Mouse (Mus musculus) heart, embryonic 12.5 days (tissue): ENCODE measurements around the gene Krt79. TPM values are rescaled to one million over a fixed set of nuclear protein-coding genes. Genes with fewer than 3 reads are reported as not detected.

Experiments used
- ATAC-seq: fragments of 200-750 bp; cut with Nextera tagmentation; 2 replicates; pipeline ENCODE4 v1.8.0; 2017; ENCODE audit warnings: moderate TSS enrichment, moderate library complexity; ENCODE audit not compliant: insufficient number of reproducible peaks, low FRiP score
- H3K27ac ChIP-seq: fragments of 300-500 bp; sonication (generic); 2 replicates; pipeline ENCODE4 v1.5.1; 2016; ENCODE audit warnings: mild to moderate bottlenecking, moderate library complexity; ENCODE audit not compliant: poor library complexity, severe bottlenecking
- H3K27me3 ChIP-seq: fragments of 300-500 bp; sonication (generic); replicated peaks from 2 replicates; pipeline ENCODE4 v1.6.1; 2016; ENCODE audit warnings: mild to moderate bottlenecking, moderate library complexity
- H3K36me3 ChIP-seq: fragments of 300-500 bp; sonication (generic); 2 replicates; pipeline ENCODE4 v1.6.1; 2016; ENCODE audit warnings: mild to moderate bottlenecking, moderate library complexity
- H3K4me1 ChIP-seq: fragments of 300-500 bp; sonication (generic); replicated peaks from 2 replicates; pipeline ENCODE4 v1.6.1; 2016; ENCODE audit warnings: mild to moderate bottlenecking
- H3K4me2 ChIP-seq: fragments of 300-500 bp; sonication (generic); 2 replicates; pipeline ENCODE4 v1.6.1; 2016; ENCODE audit warnings: mild to moderate bottlenecking, moderate library complexity
- H3K4me3 ChIP-seq: fragments of 300-500 bp; sonication (generic); 2 replicates; pipeline ENCODE4 v1.5.1; 2016; ENCODE audit warnings: mild to moderate bottlenecking
- H3K9ac ChIP-seq: fragments of 300-500 bp; sonication (generic); 2 replicates; pipeline ENCODE4 v1.6.1; 2016; ENCODE audit warnings: mild to moderate bottlenecking, moderate library complexity
- H3K9me3 ChIP-seq: fragments of 300-500 bp; sonication (generic); replicated peaks from 2 replicates; pipeline ENCODE4 v1.6.1; 2016; ENCODE audit warnings: mild to moderate bottlenecking, moderate library complexity
- WGBS: fragments of 180-500 bp; shearing (Covaris S2); methylation state at CpG from one replicate; pipeline ENCODE4 v1.1.7; 2016; 5-methylcytosine and 5-hydroxymethylcytosine counted together
- polyA plus RNA-seq: library from polyadenylated mRNA; unstranded; fragments of >200 nt; fragmentation: Nextera tagmentation; extraction: Ambion mirVana; gene quantifications from 2 replicates; pipeline ENCODE4 v1.2.1, GENCODE M21; 2016

Gene Krt79
- polyA plus RNA-seq, 1 experiment from 2014 or later, result 1.6 TPM

DNA sequence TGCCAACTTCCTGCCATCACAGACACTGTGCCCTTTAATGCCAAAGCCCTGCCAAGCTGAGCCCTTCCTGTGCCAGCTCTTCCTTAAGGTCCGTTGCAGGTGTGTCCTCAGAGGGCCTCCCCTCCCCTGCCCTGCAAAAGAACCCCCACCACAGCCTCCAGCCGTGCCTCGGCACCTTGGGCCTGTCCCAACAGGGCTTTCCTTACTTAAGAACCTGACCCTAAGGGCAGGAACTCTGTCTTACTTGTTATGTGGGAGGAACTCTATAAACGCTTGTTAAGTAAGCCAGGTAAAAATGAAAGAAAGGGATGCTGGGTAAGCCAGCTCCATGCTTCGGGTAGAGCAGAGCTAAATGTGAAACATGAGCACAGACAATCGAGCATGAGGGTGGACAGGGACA, 7.1 kb downstream of the Krt79 start:
- Histone ChIP-seq H3K36me3 (no peaks in the 10 kb centered on the region), H3K4me1 (peaks cover 19% of the 10 kb centered on the region), H3K27me3 (peaks cover 46% of the 10 kb centered on the region), H3K4me2 (no peak overlapping the region), H3K4me3 (no peak overlapping the region), H3K9me3 (no peaks in the 10 kb centered on the region), H3K9ac (no peak overlapping the region), H3K27ac (no peak overlapping the region)
- no peak for ATAC-seq
- WGBS, result 70% methylated on average over 6 of the region's 6 CpGs

GRCm38 (mm10) chr15:101929666-101930065, 10.5 kb downstream of the Krt79 start:
- H3K27me3 ChIP-seq, result peaks cover 46% of the 10 kb centered on the region
- H3K27ac ChIP-seq, result no peak overlapping the region
- H3K36me3 ChIP-seq, result no peaks in the 10 kb centered on the region
- H3K9ac ChIP-seq, result peak overlapping the region; percentile 31
- H3K4me2 ChIP-seq, result peak overlapping the region; percentile 67
- no peaks in the 10 kb centered on the region for H3K9me3 ChIP-seq
- under 1% methylated on average over 17 of the region's 17 CpGs for WGBS
- peaks cover 19% of the 10 kb centered on the region for H3K4me1 ChIP-seq
- H3K4me3 ChIP-seq, result peak overlapping the region; percentile 39
- ATAC-seq, result no peak

- H3K27me3 ChIP-seq, result peaks cover 51% of the 10 kb centered on the region
- H3K4me3 ChIP-seq, result peak overlapping the region; percentile 39; the same call in 1 of the 2 replicates
- WGBS, result 11% methylated on average over 9 of the region's 9 CpGs
- peak overlapping the region; percentile 67 for H3K4me2 ChIP-seq
- H3K9me3 ChIP-seq, result no peaks in the 10 kb centered on the region
- no peak overlapping the region for H3K9ac ChIP-seq
- ATAC-seq, result no peak
- H3K36me3 ChIP-seq, result no peaks in the 10 kb centered on the region
- H3K4me1 ChIP-seq, result peaks cover 19% of the 10 kb centered on the region
- H3K27ac ChIP-seq, result no peak overlapping the region
These were observed 11.0 kb downstream of the Krt79 start for GRCm38 (mm10) chr15:101929087-101929486.

DNA sequence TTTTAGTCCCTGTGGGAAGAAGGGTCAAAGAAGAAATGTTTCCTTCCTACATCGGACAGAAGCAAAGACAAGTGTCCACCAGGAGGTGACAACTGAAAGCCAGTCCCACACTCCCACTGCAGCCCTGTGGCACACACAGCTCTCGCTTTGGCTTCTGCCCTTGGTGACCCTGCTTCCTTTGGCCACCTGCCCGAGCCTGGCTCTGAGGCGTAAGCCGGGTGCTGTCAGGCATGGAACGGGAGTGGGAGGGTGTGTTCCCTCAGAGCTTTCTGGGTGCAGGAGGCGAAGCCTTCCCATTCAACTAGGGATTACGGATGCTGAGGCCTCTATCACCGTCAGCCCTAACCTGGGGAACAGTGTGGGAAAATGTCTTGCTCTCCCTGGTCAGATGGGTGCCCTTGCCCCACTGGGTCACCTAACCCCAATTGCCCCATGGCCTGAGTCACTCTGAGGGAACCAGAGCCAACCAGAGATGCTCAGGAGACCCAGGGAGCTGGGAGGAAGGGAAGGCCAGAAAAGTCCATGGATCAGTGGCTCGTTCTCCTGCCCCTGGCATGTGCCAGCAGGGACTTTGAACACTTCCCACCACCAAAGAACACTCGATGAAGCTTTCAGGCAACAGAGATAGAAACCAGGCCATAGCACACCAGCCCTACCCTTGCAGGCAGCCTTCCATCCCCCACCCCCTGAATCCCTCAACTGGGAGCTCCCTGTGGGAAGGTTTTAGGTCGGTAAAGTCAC, 12.6 kb downstream of the Krt79 start:
- H3K27ac ChIP-seq, result no peak overlapping the region
- H3K36me3 ChIP-seq, result no peaks in the 10 kb centered on the region
- no peaks in the 10 kb centered on the region for H3K9me3 ChIP-seq
- peaks cover 48% of the 10 kb centered on the region for H3K27me3 ChIP-seq
- no peak overlapping the region for H3K4me2 ChIP-seq
- ATAC-seq, result 0 out of 2 replicates have a peak, but pooled peaks have one; percentile 17
- H3K4me1 ChIP-seq, result peaks cover 19% of the 10 kb centered on the region
- H3K4me3 ChIP-seq, result no peak overlapping the region
- 69% methylated on average over 12 of the region's 12 CpGs for WGBS
- no peak overlapping the region for H3K9ac ChIP-seq

DNA sequence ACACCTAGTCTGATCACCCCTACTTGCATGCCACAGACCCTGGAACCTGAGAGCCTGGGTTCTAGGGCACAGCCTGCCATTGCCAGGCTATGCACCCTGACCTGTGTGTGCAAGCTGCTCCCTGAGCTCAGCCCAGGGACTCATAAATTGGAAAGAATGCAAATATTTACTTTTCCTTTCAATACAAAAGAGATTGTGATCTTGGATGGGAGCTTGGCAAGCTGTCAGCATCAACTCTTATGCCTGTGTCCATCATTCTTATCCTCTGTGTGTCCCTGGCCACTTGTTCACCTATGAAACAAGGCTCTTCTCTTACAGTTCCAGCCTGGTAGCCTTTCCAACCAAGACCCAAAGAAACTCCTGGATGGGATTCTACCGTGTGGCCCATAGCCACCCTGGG, 15.1 kb downstream of the Krt79 start:
- Histone ChIP-seq H3K27me3 (peaks cover 24% of the 10 kb centered on the region), H3K4me3 (no peak overlapping the region), H3K9ac (no peak overlapping the region), H3K9me3 (no peaks in the 10 kb centered on the region), H3K36me3 (no peaks in the 10 kb centered on the region), H3K4me2 (no peak overlapping the region), H3K4me1 (peaks cover 11% of the 10 kb centered on the region), H3K27ac (no peak overlapping the region)
- 83% methylated on average over 1 of the region's 1 CpGs for WGBS
- no peak for ATAC-seq

DNA sequence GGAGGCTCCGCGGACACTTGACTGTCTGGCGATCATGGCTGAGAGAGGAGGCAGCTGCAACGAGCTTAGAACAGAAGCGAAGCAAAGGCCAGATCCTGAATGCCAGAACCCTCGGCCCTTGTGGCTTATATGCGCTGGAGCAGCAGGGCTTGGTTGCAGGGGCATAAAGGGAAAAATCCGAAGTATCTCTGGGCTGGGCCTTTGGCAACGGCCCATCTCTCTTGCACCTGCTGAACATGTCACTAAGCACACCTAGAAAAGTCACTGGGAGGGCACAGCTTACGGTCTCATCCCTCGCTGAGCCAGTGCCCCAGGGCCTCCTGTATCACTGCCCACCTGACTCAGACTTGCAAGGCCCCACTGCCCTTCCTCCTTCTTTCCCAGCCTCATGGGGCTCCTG, 15.5 kb downstream of the Krt79 start, which contains the start of gene Krt4:
TSS of gene Krt4 (minus strand) at position 101 of the 400 bp plus-strand sequence.
- Histone ChIP-seq H3K27ac (no peak within 1 kb of the TSS), H3K36me3 (no peaks in the 10 kb centered on the region), H3K9ac (no peak within 1 kb of the TSS), H3K4me2 (no peak within 1 kb of the TSS), H3K4me3 (no peak within 1 kb of the TSS), H3K27me3 (peaks cover 24% of the 10 kb centered on the region), H3K4me1 (peaks cover 7% of the 10 kb centered on the region), H3K9me3 (no peaks in the 10 kb centered on the region)
- no peak for ATAC-seq
- 67% methylated on average over 11 of the region's 11 CpGs for WGBS

DNA sequence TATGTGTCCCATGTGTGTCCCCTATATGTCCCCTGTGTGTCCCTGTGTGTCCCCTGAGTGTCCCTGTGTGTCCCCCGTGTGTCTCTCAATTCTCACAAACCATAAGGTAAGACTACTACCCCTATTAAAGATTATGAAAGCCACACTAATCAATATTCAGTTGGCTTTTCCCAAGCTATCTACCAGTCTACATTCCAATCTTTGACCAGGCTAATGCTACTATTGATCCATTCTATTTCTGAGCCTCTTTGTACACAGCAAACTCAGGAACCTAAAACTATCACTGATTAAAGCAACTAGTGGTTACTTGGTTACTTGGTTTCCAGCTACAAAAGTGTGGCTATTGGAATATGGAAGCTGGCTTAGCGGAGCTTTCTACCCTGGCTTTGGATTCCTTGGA, 17.8 kb downstream of the Krt79 start:
- no peak for ATAC-seq
- no peak overlapping the region for H3K4me2 ChIP-seq
- H3K9ac ChIP-seq, result no peak overlapping the region
- peaks cover 11% of the 10 kb centered on the region; the same call in 1 of the 2 replicates for H3K27me3 ChIP-seq
- H3K9me3 ChIP-seq, result no peaks in the 10 kb centered on the region
- no peaks in the 10 kb centered on the region for H3K36me3 ChIP-seq
- H3K4me3 ChIP-seq, result no peak overlapping the region
- 79% methylated on average over 2 of the region's 2 CpGs for WGBS
- no peaks in the 10 kb centered on the region for H3K4me1 ChIP-seq
- H3K27ac ChIP-seq, result no peak overlapping the region

GRCm38 (mm10) chr15:101916072-101916471, 24.1 kb downstream of the Krt79 start:
- Histone ChIP-seq H3K4me2 (no peak overlapping the region), H3K9ac (no peak overlapping the region), H3K9me3 (no peaks in the 10 kb centered on the region), H3K27me3 (no peaks in the 10 kb centered on the region; the same call in 1 of the 2 replicates), H3K27ac (no peak overlapping the region), H3K4me1 (no peaks in the 10 kb centered on the region), H3K4me3 (no peak overlapping the region), H3K36me3 (no peaks in the 10 kb centered on the region)
- no peak for ATAC-seq
- WGBS, result 61% methylated on average over 2 of the region's 2 CpGs

DNA sequence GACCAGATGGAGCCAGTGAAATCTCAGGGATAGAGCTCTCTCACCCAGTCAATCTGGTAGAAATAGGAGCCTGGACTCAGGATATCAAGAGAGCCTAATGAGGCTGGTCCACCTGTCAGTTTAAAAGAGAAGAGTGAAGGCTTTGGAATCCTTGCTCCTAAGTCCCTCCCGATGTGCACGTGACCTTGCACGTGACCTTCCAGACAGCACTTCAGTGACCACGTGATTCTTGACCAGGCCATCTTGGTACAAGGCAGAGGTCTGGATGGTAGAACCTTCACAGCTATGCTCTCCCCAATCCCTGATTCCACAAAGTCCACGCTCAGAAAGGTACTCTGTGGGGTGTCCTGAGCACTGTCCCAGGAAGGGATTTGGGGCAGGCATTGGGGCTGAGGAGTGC, 35.3 kb downstream of the Krt79 start:
- WGBS, result 81% methylated on average over 5 of the region's 5 CpGs
- H3K27me3 ChIP-seq, result peaks cover 8% of the 10 kb centered on the region; the same call in 1 of the 2 replicates
- no peaks in the 10 kb centered on the region for H3K4me1 ChIP-seq
- no peak overlapping the region for H3K4me3 ChIP-seq
- H3K27ac ChIP-seq, result no peak overlapping the region
- H3K9ac ChIP-seq, result no peak overlapping the region
- H3K4me2 ChIP-seq, result no peak overlapping the region
- H3K9me3 ChIP-seq, result peaks cover 6% of the 10 kb centered on the region; the same call in 1 of the 2 replicates
- ATAC-seq, result no peak
- H3K36me3 ChIP-seq, result no peaks in the 10 kb centered on the region

DNA sequence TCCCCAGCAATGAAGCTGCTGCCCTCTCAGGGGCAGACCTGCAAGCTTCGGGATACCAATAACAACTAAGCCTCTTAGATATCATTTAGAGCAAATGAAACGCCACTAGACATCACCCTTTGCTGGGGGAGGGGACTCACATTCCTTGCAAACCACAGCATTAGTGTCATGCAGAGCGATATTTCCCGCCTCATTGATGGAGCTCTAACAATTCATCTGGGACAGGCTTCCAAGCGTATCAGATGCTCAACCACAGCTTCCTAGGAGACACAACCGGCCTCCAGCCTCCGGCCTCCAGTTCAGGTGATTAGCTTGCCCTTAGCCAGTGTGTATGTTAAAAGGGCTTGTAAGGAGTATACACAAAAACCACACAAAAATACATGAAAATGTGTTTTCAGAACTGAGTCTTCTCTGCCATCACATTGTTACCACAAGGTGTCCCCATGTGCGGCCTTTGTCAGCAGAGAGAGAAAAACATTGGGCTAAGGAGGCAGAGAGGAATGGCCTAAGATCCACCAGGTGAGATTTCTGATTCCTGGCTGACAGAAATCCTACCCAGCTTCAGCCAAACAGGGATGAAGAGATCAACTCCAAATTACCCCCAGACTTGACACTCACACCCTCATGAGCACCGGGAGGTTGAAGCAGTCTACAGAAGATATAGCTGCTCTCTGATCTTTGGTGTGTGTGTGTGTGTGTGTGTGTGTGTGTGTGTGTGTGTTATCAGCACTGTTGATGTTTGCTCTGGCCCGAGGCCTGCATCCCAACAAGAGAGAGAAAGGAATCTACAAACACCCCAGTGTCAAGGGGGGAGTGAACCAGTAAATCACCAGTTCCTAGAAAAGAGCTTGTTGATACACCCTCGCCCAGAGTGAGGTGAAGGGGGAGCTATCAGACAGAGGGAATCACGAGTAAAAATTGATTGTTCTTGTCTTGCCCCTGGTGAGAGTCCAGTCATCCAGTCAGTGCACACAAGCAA, 37.7 kb downstream of the Krt79 start:
- 50% methylated on average over 12 of the region's 12 CpGs for WGBS
- H3K4me2 ChIP-seq, result no peak overlapping the region
- H3K9ac ChIP-seq, result no peak overlapping the region
- H3K27ac ChIP-seq, result no peak overlapping the region
- H3K36me3 ChIP-seq, result no peaks in the 10 kb centered on the region
- H3K9me3 ChIP-seq, result no peaks in the 10 kb centered on the region
- H3K4me1 ChIP-seq, result no peaks in the 10 kb centered on the region
- no peak for ATAC-seq
- no peak overlapping the region for H3K4me3 ChIP-seq
- no peaks in the 10 kb centered on the region for H3K27me3 ChIP-seq

- no peaks in the 10 kb centered on the region for H3K9me3 ChIP-seq
- H3K27ac ChIP-seq, result no peak overlapping the region
- no peak overlapping the region for H3K4me2 ChIP-seq
- no peak overlapping the region for H3K9ac ChIP-seq
- WGBS, result 77% methylated on average over 4 of the region's 4 CpGs
- no peaks in the 10 kb centered on the region for H3K36me3 ChIP-seq
- H3K4me3 ChIP-seq, result no peak overlapping the region
- H3K27me3 ChIP-seq, result peaks cover 18% of the 10 kb centered on the region; the same call in 1 of the 2 replicates
- no peaks in the 10 kb centered on the region for H3K4me1 ChIP-seq
- no peak for ATAC-seq
These were observed 44.9 kb downstream of the Krt79 start for GRCm38 (mm10) chr15:101895216-101895615.
